Mouse (Mus musculus): ENCODE data around the gene Sdr9c7.
A peak's percentile ranks its signal among the peaks of the same experiment; 100 is the strongest.
"Not testable (repeated sequence)": the region's sequence is repeated elsewhere in the genome, so short reads cannot be mapped to it uniquely, and the experiment has no call there.

Sdr9c7 gene

GRCm38 (mm10) chr10:127907386-127907951 is 9.2 kb downstream of the Sdr9c7 start:
- no peak for DNase-seq (ENCODE audit: low spot score)

DNA sequence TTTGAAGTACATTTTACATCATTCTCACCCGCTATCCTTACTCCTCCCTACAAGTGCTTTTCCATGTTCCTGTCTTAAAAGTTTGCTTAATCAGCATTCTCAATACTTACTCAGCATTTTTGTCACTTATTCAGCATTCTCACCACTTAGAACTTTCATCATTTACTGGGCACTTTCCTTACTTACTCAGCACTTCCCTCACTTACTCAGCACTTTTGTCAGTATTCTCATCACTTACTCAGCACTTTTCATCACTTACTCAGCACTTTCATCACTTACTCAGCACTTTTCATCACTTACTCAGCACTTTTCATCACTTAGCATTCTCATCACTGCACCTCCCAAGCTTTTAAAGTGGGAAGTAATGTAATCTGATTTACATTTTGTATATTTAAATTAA is 17.3 kb downstream of the Sdr9c7 start:
- no peak for DNase-seq (ENCODE audit: low spot score)

DNA sequence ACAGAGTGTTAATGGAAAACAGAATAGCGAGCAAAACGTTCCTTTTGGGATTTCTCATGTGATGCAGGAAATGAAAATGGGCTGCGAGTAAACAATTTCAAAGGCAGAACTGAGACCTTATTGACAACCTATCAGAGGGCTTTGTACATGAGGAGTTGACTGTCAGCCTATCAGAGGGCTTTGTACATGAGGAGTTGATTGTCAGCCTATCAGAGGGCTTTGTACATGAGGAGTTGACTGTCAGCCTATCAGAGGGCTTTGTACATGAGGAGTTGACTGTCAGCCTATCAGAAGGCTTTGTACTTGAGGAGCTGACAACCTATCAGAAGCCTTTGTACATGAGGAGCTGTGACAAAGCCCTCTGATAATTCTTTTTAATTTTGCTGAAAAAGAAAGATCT is 18.9 kb downstream of the Sdr9c7 start:
- DNase-seq (ENCODE audit: low spot score), result not testable (repeated sequence)

DNA sequence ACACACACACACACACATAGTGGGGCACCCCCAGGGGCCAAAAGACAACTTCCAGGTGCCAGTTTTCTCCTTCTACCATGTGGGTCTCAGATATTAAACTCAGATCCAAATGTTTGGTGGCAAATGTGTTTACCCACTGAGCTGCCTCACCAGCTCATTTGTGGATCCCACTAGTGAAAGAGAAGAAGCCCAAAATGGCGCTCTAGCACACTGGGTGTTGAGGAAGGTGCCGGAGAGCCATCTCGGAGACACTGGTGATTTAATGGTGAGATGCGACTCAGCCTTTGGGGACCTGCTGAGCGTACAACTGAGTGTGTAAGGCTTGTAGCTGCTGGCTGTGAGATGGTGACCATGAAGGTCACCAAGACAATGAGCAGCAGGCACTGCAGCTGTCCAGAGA is 19.3 kb downstream of the Sdr9c7 start:
- no peak for DNase-seq (ENCODE audit: low spot score)

GRCm38 (mm10) chr10:127922241-127922640 is 23.9 kb downstream of the Sdr9c7 start:
- no peak for DNase-seq (ENCODE audit: low spot score)

- DNase-seq (ENCODE audit: low spot score), result no peak
Observed at GRCm38 (mm10) chr10:127923024-127923423, 24.7 kb downstream of the Sdr9c7 start.

- peak; percentile 67 for DNase-seq (ENCODE audit: low spot score)
Observed at GRCm38 (mm10) chr10:127924597-127925378, 26.5 kb downstream of the Sdr9c7 start.

DNA sequence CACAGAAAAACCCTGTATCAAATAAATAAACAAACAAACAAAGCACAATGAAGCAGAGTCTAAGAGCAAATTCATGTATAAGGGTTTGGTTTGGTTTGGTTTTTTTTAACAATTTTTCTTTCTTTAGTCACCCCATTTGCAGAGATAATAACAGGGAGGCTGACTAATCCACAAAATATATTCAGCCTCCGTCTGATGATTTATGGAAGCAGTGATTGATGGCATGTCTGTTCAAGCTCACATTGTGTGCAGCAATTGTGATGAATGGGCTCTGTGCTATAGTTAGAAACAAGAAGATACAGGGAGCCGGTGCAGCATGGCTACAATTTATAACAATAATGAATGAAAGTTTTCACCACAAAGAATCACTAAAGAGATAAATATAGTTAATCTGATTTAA is 29.4 kb downstream of the Sdr9c7 start:
- DNase-seq (ENCODE audit: low spot score), result no peak

DNA sequence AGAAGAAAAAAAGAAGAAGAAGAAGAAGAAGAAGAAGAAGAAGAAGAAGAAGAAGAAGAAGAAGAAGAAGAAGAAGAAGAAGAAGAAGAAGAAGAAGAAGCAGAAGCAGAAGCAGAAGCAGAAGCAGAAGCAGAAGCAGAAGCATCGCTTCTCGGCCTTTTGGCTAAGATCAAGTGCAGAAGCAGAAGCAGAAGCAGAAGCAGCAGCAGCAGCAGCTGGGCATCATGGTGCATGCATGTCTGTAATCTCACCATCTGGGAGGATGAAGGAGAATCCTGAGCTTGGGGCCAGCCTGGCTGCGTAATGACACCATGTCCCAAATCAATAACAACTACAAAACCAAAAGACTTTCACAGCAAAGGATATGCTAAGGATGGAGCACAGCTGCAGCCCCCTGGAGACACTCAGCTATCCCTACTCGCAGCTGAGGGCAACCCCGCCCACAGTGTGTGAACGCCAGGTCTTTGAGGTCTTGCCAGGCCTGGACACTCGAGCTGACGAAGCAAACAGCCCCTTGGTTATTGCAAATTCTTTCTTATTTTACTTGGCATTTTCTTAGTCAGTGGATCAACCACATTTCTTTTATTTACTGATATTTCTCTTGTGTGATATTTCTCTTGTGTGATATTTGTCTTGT is 34.1 kb downstream of the Sdr9c7 start:
- DNase-seq (ENCODE audit: low spot score), result no peak

DNA sequence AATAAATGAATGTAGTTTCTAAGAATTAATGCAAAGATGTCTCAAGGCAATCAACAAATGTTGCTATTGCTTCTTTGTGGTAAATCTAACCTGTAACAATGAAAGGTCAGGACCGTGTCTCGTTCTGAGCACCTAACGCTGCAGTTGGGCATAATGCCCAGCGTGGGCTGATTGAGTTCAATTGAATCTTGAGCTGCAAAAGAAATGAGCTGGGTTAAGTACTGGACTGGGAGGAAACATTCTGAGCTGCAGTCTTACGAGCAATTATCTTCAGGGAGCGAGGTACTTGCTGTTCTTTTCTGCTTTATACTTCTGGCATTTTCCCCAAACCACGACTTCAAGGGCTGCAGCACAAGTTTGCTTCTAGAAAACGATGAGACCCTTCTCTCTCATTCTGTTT is 38.0 kb downstream of the Sdr9c7 start:
- no peak for DNase-seq (ENCODE audit: low spot score)

- DNase-seq (ENCODE audit: low spot score), result no peak
Observed at GRCm38 (mm10) chr10:127936747-127937409, 38.6 kb downstream of the Sdr9c7 start.

DNA sequence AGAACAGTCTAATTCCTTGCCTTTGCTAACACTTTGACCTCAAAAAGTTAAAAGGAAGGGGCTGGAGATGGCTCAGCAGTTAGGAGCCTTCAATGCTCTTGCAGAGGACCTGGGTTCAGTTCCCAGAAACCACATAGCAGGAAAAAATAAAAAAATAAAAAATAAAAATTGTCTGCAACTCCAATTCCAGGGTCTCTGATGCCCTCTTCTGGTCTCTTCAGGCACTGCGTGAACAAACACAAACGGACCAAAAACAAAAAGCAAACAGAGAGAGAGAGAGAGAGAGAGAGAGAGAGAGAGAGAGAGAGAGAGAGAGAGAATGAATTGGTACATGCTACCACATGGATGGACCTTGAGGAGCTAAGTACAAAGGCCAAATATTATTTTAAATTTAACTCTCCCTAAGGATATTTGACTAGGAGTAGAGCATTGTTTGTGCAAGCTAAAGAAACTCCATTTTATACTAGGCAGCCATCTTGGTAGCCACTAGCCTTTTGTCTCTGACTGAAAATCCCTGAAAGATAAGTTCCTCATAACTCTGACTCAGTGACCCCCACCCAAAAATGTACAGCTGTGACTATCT is 39.2 kb downstream of the Sdr9c7 start:
- no peak for DNase-seq (ENCODE audit: low spot score)

- DNase-seq (ENCODE audit: low spot score), result not testable (repeated sequence)
Observed at GRCm38 (mm10) chr10:127939667-127940066, 41.3 kb downstream of the Sdr9c7 start.

DNA sequence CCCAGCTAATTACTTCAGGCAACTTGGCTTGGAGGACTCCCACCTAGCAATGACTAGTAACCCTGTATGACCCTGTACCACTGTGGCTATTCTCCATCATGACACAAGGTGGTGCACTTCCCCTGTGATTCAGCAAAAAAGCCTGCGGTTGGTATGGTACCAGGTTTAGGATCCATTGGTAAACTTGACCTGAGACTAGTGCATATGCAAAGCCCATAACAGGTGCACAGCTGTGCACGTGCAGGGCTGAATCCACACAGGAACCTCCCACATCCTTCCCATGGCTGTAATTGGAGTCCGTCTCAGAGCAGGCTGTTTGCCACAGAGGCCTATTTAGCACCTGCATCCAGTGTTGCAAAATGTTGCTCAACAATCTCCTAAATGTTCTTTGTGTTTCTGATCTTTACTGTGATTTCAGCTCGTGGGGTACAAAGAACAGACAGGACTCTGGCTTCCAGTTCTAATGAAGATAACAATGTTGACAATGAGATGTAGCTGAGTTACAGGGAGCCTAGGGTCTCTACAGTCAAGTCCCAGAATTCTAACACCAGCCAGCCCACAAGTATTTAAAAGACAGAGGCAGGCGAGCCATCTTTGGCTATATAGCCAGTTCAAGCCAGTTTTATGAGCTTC is 47.2 kb downstream of the Sdr9c7 start:
- no peak for DNase-seq (ENCODE audit: low spot score)

GRCm38 (mm10) chr10:127949596-127950130 is 51.3 kb downstream of the Sdr9c7 start:
- no peak for DNase-seq (ENCODE audit: low spot score)

GRCm38 (mm10) chr10:127951390-127951789 is 53.1 kb downstream of the Sdr9c7 start:
- DNase-seq (ENCODE audit: low spot score), result no peak

DNA sequence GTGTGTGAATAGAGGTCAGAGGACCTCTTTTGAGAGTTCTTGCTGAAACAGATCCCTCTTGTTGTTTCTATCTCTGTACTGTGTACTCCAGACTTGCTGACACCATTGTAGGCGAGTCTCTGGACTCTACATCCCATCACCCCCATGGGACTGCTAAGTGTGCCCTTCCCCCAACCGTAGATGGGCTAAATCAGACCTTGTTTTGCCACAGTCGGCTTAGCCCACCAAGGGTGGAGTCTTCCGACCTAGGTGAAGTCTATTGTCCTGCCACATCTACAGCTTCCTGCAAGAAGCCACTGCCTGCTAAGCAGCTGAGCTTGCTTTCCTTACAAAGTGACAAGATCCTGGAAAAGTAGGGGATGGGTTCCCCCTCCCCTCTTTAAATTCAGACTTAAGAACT is 53.5 kb downstream of the Sdr9c7 start:
- DNase-seq (ENCODE audit: low spot score), result no peak

DNA sequence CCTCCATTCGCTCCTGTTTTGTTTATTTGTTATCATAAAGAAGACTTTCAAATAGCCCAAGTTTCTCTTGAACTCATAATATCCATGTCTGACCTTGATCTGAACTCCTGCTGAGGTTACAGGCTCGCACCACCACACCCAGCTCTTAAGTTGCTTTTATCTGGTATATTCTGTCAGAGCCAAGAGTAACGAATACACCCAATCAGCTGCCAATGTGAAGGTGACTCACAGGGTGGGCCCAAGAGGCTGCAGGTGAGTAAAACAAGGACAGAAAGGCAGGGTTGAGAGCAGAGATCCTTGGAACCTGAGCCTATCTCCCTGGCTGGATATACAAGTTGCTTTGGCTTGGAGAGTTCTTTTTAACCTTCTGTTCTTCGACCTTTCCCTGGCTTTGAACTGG is 56.7 kb downstream of the Sdr9c7 start:
- DNase-seq (ENCODE audit: low spot score), result no peak

- no peak for DNase-seq (ENCODE audit: low spot score)
Observed at GRCm38 (mm10) chr10:127956168-127956816, 58.0 kb downstream of the Sdr9c7 start.

DNA sequence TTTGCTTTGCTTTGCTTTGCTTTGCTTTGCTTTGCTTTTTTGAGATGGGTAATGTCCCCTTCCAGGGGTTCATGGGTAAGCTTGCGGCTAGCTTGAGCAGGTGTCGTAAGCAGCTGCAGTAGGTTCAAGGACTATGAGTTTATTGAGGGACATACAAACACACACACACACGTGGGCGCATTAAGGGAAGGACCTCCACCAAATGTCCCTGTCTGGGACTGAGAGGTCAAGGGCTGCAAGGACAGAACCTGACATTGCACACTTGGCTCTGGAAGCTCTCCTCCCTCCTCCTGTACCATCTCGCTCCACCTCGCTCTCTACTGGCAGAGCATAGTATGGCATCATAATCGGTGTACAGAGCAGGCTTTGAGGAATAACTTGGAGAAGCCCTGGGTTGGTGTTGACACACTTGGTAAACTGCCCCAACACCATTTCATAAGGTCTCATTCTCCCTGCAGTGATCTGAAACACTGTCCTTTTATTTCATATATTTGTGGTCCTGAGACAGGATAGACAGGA is 60.9 kb downstream of the Sdr9c7 start:
- DNase-seq (ENCODE audit: low spot score), result no peak

Measured in layer of hippocampus, adult 9-10 months (tissue).